Mouse (Mus musculus): ENCODE measurements around the gene Nrp1.

GRCm38 (mm10) chr8:128493801-128494200 lies 135.4 kb downstream of the Nrp1 start:
- TF ChIP-seq CTCF (IDR thresholded peaks at IDR 0.05; ENCODE audit: insufficient read depth, low read length) (no peak), POLR2A (IDR thresholded peaks at IDR 0.05; ENCODE audit: borderline replicate concordance, extremely low read depth, low read depth, low read length) (no peak)
